Mouse (Mus musculus) adrenal gland, adult 2 months (tissue): ENCODE results near the gene Peli2. TPM values are rescaled to one million over a fixed set of nuclear protein-coding genes. Genes with fewer than 3 reads are reported as not detected.

Experiments
- DNase-seq: peaks from one replicate; pipeline ENCODE4 v3.0.0; 2021
- polyA plus RNA-seq: library from polyadenylated mRNA; depleted of rRNA; stranded (reverse); fragments of >200 nt; gene quantifications from 2 replicates; pipeline ENCODE4 v1.2.3, GENCODE M21; 2012
- total RNA-seq, 2 experiments: library from RNA; stranded (reverse); gene quantifications; 2 replicates each; pipeline ENCODE4 v1.2.3; 2021

The Peli2 gene
- total and polyA plus RNA-seq, 3 experiments: 8.1 to 30.2 (median 26.6) TPM

GRCm38 (mm10) chr14:48189330-48189729, 68.7 kb downstream of the Peli2 start:
- peak; percentile 38 for DNase-seq

DNA sequence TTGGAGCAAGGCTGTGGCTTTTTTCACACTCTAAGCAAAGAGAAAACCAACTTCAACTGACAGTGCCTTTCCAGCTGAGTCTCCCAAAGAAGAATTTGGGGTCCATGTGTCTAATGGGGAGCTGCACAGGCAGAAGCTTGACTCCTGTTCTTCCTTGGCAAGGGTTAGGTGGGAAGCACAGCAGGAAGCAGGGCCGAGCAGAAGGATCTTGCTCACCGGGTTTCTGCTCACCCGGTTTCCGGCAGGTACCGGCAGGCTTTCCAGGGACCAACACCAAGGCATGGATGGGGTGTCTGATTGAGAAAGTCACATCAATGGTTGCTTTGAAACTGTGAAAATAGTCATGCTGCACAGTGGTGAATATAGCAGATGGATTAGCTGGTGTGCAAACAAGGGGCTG, 70.3 kb downstream of the Peli2 start:
- no peak for DNase-seq

DNA sequence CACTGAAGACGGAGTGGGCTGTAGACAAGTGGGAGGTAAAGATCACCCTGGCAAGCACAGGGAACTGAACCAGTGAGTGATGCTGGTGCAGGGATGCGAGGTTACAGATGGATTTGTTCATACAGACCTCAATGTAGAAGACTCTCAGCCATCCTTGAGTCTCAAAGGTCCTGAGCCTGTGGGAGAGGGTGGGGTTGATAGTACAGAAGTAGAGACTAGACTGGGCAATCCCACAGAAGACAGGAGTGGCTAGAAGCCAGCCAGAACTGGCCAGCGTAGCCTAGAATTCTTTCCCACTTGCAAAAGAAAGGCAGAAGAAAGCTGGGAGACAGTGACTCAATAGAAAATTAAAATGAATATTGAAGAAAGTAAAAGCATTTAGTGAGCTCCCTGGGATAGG, 71.3 kb downstream of the Peli2 start:
- DNase-seq: no peak

- DNase-seq: no peak
Observed at GRCm38 (mm10) chr14:48196804-48197203, 76.2 kb downstream of the Peli2 start.

DNA sequence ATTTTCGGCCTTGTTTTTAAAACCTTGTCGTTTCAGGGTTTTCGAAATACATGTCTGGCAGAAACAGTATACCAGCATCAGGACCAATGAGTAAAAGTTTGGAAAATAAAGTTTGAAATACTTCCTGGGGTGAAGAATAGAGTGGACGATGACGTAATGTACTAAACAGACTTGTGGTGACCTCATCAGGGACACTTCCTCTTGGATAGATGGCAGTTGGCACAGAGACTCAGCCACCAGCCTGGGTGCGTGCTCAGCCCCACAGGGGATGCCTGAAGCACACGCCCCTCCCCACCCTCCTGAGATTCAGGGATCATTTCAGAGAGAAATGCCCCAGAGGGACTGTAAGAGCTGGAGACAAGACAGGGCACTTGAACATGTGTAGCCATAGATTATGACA, 76.7 kb downstream of the Peli2 start:
- DNase-seq: no peak

- DNase-seq: no peak
Observed at GRCm38 (mm10) chr14:48198190-48198954, 77.7 kb downstream of the Peli2 start.

GRCm38 (mm10) chr14:48198957-48199356, 78.3 kb downstream of the Peli2 start:
- no peak for DNase-seq

DNA sequence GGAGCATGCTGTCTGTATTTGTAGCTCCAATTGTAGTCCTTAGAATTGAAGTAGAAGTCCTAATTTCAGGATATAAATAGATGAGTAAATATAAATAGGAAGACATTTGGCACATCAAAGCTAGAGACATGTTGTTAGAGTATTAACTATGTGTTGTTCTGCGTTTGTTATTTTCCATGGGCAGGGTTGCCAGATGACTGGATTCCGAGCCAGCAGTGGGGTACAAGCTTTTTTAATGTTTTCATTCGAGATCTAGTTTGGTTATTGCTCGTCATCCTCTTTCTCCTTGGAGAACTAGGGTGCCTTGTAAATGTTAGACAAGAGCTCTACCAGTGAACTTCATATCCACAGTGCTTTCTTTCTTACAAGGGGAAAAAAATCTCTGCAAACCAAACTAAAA, 78.9 kb downstream of the Peli2 start:
- no peak for DNase-seq

DNA sequence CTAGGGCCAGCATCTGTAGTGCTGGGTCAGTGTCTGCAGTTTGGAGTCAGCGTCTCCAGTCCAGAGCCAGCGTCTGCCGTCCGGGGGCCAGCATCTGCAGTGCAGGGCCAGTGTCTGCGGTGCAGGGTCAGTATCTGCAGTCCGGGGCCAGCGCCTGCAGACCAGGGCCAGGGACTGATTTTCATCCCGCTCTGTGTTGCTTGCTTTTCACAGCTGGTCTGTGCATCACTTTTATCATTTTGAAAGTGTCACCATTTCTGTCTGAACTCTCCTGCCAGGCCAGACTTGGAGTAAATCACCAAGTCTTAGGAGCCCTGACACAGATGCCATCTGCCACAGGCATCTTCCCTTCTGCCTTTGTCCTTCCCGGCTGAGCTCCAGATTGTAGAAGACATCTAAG, 79.7 kb downstream of the Peli2 start:
- DNase-seq: no peak

- no peak for DNase-seq
Observed at GRCm38 (mm10) chr14:48200788-48201187, 80.2 kb downstream of the Peli2 start.

- no peak for DNase-seq
Observed at GRCm38 (mm10) chr14:48201403-48201802, 80.8 kb downstream of the Peli2 start.

DNA sequence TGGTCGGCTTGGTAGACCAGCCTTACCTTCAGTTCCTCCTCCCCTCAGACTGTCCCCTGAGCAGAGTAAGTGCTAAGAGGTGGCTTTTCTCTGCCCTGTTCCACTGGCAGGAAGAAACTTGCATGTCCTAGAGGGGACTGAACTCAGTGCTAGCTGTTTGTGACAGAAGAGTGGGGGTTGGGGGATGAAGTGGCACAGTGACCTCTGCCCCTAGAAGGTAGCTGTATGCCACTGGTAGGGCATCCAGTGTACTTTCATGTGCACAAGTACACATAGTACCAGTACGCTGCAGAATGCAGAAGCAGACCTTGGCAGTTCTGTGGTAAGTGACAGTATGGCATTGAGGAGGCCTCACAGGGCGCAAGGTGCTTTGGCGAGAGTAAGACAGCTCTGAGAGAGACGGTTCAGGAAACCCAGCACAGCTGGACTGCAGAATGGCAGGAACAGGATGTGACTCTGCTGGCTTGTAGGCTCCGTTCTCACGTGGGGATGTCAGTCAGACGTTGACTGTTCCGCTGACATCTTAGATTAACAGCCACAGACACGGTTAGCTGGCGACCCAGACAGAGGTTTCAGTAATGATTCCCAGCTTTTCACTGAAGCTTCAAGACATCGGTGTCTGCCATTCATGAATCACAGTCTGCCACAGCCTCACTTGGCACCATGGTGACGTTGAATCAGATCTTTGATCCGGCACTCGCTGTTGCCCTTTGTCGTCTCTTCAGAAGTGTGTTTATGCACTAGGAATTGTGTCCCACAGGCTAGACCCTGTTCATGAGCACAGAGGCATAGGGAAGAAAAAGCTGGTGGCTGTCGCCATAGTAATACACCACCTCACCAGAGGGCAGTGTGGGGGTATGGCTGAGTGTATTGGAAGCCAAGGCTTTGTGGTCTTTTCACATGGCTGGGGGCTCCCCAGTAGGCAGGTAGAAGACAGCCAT, 81.7 kb downstream of the Peli2 start:
- no peak for DNase-seq

DNA sequence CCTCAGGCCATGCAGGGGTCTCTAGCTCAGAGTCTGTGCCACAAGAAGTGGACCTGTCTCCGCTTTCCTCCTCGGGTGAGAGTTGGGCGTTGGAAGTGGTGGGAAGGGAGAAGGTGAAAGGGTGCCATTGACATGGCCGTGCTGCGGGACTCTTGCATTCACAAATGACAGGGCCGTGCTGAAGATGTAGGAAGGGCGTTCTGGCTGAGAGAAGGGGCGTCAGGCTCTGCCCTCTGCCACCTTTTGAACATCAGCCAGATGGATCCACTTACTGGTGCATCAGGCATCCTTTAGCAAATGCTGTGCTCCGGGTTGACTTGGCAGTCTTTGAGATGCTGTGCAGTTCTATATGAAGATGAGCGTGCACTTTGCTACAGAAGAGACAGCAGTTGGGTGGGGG, 84.4 kb downstream of the Peli2 start:
- DNase-seq: no peak

DNA sequence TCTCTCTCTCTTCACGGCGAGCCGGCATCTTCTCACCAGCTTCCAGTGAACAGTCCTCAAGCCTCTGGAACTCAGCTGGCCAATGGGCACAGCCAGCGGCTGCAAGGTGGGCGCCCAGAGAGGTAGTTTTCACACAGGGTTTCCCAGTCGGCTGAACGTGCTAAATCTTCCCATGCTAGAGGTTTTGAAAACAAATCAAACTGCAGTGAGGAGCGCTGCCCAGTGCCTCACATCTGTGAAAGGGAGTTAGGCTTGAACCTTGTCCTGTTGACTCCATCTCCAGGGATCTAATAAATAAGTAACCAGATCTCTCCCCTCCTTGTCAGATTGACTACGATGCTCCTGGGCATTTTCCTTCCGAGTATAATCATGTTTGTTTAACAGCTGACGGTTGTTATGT, 85.0 kb downstream of the Peli2 start:
- no peak for DNase-seq

- DNase-seq: no peak
Observed at GRCm38 (mm10) chr14:48207119-48207518, 86.5 kb downstream of the Peli2 start.

DNA sequence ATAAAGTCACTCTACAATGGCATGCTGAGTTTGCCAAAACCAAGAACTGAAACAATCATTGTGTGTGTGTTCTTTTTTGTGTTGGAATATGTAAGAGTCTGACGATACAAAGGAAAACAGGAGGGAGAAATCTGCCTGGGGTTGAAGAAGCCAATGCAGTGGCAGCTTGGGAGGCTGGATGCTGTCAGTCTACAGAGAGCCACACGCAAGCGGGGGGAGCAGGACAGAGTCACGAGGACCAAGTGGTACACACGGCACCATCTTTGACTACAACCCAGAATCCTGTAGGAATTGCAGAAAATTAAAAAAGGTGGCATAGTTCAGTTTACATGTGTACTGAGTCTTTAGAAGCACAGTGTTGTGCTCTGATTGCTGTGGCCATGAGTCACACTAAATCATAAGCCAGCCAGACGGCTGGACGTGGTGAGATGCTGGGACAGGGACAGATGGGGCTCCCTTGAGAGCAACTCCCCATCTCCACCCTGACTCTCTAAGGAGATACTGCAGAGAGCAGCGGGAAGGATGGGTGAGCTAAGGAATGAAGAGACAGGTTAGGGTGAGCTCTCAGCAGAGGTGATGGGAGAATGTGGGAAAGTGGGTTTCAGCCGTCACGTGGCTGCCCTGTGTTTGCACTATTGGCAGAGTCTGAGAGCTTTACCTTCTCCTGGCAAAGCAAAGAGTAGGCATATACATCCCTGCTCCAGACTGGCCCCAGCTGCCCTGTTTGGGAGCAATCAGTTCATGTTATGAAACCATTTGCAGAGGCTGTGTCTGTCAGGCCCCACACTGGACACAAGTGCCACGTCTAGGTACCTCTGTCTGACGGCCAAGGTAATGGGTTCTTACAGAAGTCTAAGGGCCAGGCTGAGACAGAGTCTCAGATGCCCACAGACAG, 87.4 kb downstream of the Peli2 start:
- no peak for DNase-seq

DNA sequence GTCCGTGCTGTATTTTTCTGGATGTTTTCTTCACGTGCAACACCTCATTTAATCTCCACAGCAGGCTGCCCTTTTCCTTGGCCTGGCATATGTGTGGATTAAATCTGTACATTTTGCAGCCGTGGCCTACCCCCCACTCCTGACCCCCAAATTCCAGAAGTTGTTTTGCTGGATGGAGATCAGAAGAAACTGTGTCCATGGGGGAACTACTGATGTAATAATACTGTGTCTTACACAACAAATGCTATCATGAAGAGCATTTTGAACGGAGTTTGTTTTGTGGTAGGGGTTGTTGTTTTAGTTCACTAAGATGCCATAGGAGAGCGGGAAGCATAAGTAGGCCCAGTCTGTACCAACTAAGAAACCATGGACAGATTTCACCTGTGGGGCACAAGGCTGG, 88.8 kb downstream of the Peli2 start:
- DNase-seq: no peak

GRCm38 (mm10) chr14:48210089-48210488, 89.5 kb downstream of the Peli2 start:
- no peak for DNase-seq

DNA sequence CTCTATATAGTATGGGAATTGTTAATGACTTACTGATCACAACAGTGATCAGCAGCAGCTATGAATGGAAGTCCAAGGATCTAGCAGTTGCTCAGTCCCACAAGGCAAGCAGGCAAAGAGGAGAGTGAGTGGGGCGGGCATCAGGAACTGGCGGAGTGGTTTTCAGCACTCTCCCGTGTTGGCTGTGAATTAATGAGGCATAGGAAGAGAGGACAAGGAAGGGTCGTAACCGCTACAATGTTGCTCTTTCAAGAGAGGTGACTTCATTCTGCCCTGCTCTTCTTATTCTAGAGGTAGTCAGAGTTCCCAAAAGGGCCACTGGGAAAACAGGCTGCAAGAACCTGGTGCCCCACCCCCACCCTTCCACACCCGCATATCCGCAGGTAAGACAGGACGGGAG, 90.9 kb downstream of the Peli2 start:
- DNase-seq: no peak

DNA sequence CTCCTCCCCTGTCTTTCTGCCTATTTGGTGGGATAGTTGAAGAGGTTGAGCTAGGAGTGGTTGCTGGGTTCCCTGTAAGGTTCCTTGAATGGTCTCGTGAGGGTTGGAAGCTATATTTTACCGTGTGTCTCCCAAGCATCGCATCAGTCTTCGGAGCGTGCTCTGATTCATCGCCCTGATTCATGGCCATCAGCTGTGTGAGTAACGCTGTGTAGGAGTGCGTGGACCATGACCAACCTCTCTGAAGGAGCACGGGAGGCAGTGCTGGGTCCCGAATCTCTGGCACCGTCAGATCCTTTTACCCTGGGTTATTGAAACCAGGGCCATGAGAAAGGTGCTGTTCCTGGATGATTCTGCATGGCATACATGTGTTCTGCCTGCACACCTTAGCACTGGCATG, 92.2 kb downstream of the Peli2 start:
- DNase-seq: peak; percentile 72

DNA sequence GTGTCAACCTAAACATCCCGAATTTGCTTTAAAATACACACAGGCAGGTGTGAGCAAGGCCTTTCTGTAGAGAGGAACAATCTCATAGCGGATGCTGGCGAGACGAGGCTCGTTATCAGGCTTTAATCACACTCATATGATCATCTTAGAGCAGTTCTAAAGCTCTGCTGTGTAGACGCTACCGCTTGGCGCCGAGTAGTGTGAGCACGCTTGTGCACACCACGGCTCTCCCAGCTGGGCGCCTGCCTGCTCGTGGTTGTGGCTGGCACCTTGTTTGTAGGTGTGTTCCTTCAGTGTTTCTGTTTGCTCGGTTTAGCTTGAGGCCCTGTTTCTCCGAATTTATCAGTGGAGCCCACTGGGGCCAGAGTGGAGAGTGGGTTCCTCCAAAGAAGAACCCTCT, 93.0 kb downstream of the Peli2 start:
- no peak for DNase-seq

DNA sequence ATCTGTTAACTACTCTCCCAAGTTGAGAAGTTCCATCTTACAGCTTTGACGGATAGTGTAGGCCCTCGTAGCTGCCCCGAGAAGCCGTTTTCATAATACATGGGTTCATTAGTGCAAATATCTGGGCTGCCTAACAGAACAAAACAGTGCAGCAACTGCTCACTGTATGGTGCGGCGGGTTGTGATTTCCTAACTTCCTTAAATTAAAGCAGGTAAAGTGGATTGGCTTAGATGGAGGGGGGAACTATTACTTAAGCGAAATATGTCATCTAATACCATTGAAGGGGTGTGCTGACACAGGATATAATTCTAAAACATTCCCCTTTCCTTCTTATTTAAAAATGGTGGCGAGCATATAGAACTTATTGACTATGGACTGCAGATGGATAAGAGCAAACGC, 101.4 kb downstream of the Peli2 start:
- no peak for DNase-seq
